Mouse (Mus musculus) right cerebral cortex, adult 2 months (tissue): Measurements from ENCODE around the gene Rbm24.

Experiments
- DNase-seq, 2 experiments: peaks; one replicate each; pipeline ENCODE4 v3.0.0; 2021 to 2022; ENCODE audit warnings: low spot score in 2 of 2

Rbm24 gene

DNA sequence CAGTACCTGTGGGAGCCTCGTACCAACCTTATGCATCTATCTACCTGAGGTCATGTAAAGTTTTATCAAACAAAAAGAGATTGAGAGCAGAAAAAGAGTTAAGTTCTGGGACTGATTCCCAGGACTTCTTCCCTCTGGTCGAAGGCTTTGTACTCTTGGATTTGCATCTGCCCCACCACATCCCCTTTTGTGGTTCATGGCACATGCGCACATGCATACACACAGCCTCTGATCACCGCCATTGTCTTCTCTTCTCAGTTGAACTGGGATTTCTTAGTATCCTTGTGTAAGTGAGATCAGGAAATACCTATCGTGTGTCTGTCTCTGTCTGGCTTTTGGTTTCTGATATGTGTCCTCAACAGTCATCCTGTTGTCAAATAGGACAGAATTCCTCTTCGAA, 20.7 kb downstream of the Rbm24 start:
- no peak for DNase-seq

DNA sequence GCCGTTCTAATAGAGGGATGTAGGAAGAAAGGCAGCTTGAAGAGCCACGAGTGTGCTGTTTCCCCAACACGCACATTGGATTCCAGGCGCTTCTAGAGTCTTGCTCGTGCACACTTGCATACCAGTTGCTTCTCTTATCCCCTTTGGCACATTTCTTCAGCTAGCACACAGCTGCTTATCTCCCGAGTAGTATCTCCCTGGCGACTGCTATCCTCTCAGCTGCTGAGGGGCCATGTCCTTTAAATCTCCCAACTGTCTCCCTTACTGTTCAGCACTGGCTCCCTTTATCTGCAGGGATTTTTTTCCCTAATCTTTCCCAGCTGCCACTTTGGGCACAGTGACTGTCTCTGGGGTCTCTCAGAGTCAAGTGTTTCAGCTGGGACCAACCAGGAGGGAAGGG, 25.8 kb downstream of the Rbm24 start:
- DNase-seq = no peak

DNA sequence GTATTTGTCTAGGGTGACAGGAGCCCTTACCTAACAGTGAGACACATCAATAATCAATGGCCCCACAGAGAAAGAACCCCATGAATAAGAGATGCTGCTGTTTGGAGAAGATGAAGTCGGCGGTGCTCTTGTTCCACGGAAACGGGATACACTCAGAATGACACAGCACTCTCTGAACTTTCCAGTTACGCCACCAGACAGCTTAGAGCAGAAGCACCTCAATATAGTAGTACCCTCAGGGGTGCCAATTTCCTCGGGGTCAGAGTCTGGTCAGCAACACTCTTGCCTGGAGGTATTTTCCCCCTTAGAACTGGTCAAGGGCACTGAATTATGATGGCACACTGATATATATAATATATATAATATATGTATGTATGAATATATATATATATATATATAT, 27.8 kb downstream of the Rbm24 start:
- no peak for DNase-seq

DNA sequence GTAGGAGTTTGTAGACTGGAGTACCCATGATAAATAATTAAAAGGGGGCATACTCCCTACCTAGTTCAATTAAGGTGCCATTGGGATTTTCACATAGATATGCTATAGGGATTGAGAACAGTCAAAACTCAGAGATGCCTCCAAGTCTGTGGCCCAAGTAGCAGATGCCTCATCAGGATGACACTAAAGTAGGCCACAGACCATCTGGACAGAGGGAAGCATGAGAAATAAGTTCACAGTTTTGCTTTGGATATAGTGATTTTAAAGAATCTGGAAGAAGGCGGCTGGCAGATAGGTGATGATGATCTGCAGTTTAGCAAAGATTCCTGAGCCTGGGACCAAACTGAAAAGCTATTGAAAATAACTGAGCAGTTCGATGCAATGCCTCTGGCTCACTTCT, 30.0 kb downstream of the Rbm24 start:
- DNase-seq = no peak

DNA sequence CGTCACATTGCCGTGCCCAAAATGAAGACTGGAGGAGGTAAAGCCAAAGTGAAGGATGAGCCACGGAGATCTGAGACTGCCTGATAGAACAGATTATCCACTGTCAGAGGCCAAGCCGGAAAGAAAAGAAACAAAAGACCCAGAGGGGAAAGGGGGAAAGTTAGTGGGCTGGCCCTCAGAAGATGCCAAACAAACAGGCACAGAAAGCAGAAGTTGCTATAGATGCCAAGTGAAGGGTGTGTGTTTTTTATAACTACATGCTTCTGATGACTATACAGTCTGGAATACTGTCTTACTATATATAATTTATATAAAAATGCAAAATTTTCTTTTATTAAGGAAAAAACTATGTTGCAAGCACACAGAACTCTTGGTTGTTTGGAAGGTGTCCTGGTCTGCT, 31.7 kb downstream of the Rbm24 start:
- DNase-seq = no peak

DNA sequence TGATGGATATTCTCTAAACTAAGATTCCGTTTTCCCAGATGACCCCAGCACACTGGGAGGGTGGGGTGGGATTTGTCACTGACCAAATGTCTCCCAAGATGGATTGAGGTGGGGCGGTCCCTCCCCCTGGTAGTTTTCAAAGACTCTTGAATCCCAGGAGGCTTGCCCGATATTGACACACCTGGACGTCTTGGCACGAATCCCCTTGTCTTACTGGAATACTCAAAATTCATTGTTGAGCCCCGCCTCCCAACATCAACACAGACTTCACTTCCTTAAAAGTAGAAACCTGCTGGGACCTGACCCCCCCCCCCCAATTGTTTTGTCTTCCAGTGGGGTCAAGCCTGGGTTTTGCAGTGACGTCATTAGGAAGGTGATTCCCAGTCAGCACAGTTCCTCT, 32.4 kb downstream of the Rbm24 start:
- DNase-seq = no peak

- DNase-seq = no peak
These were observed 33.3 kb downstream of the Rbm24 start for GRCm38 (mm10) chr13:46451548-46451947.

GRCm38 (mm10) chr13:46459546-46459945, 41.3 kb downstream of the Rbm24 start:
- no peak for DNase-seq

DNA sequence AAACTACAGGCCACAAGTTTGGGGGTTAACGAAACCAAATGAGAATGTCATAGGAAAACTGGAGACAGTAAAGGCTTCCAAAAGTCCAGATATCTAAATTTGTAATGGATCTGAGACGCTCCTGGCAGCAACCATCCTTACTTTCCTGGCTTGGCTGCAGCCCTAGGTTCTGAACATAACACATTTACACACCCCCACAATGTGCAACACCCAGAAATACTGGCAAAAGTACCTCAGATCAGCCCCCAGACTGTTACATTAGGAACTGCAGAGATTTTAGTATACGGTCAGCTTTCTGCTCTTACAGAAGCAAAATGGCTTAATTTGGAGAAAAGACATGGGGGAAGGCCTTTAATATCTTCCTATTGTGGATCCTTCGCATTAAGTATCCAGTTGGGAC, 44.0 kb downstream of the Rbm24 start:
- DNase-seq = peak; percentile 26 to 27

DNA sequence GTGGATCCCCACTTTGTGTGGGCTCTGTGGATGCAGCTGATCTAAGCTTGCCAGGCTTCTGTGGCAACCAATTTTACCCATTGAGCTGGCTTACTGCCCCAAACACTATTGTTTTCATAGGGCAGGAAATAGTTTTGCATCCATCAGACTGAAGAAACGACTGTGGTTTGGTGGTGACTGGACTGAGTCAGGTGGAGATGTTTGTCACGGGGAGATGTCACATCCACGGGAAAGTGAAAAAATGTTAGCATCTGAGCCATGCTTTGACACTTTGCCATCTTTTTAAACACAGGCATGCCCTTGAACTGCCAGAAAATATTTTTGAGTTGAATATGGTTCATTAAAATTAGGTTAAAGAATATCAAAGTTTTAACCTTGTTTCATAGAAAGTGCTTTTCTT, 45.5 kb downstream of the Rbm24 start:
- DNase-seq = no peak

- no peak for DNase-seq
These were observed 50.0 kb downstream of the Rbm24 start for GRCm38 (mm10) chr13:46468251-46468650.

DNA sequence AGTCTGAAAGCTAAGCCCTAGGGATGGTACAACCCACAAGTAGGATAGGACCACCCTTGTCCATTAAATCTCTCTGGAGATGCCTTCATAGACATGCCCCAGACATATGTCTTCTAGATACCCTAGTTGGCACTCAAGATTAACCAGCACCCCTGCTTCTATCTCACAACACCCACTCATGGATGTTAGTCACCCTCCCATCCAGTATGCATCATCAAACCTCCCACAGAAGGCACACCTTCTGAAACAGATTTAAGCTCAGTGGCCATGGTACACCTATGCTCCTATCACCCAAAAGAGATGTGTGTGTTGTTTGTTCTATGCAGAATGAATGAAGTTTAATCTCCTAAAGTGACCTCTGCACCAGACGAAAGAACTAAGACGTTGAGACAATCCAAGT, 51.3 kb downstream of the Rbm24 start:
- peak in 1 of 2 experiments; percentile 21 for DNase-seq
